Mouse (Mus musculus): Measurements from ENCODE around the gene Tha1. TPM values are rescaled to one million over a fixed set of nuclear protein-coding genes. Genes with fewer than 3 reads are reported as not detected.
A peak's percentile ranks its signal among the peaks of the same experiment; 100 is the strongest.

Tha1 gene
- polyA plus RNA-seq, 1 experiment: not detected

- 69% methylated on average over 6 of the region's 6 CpGs for WGBS
- Histone ChIP-seq H3K4me3 (ENCODE audit: insufficient read depth, low read depth, low read length) (no peak overlapping the region), H3K4me1 (ENCODE audit: control insufficient read depth, insufficient read depth, low read length) (peaks cover 19% of the 10 kb centered on the region), H3K27ac (ENCODE audit: insufficient read depth, low read depth, low read length) (no peak overlapping the region)
- TF ChIP-seq CTCF (IDR thresholded peaks at IDR 0.05; ENCODE audit: insufficient read depth, low read depth, low read length) (no peak), POLR2A (IDR thresholded peaks at IDR 0.05; ENCODE audit: insufficient read depth, low read depth, low read length) (no peak)
These were observed 2.4 kb upstream of the Tha1 start for GRCm38 (mm10) chr11:117875681-117876080.

DNA sequence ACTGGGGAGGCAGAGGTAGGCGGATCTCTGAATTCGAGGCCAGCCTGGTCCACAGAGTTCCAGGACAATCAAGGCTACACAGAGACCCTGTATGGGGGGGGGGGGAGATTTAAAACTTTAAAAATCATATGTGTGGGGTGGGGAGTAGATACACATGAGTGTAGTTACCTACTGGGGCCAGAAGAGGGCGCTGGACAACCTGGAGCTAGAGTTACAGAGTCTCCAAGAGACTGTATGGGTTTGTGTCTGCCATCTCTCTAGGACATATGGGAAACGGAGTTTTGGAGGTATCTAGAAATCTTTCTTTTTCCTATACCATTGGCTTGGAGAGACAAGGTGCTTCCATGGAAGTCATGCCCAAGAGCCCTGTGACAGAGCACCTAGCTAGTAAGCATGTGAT is 1.1 kb upstream of the Tha1 start:
- Histone ChIP-seq H3K4me3 (ENCODE audit: insufficient read depth, low read depth, low read length) (no peak overlapping the region), H3K4me1 (ENCODE audit: control insufficient read depth, insufficient read depth, low read length) (peaks cover 21% of the 10 kb centered on the region), H3K27ac (ENCODE audit: insufficient read depth, low read depth, low read length) (no peak overlapping the region)
- WGBS: 57% methylated on average over 4 of the region's 4 CpGs
- TF ChIP-seq POLR2A (IDR thresholded peaks at IDR 0.05; ENCODE audit: insufficient read depth, low read depth, low read length) (no peak), CTCF (IDR thresholded peaks at IDR 0.05; ENCODE audit: insufficient read depth, low read depth, low read length) (no peak)

- peaks cover 13% of the 10 kb centered on the region for H3K4me1 ChIP-seq (ENCODE audit: control insufficient read depth, insufficient read depth, low read length)
- TF ChIP-seq POLR2A (IDR thresholded peaks at IDR 0.05; ENCODE audit: insufficient read depth, low read depth, low read length): no peak
- no peak for TF ChIP-seq CTCF (IDR thresholded peaks at IDR 0.05; ENCODE audit: insufficient read depth, low read depth, low read length)
- 73% methylated on average over 12 of the region's 12 CpGs for WGBS
- no peak overlapping the region for H3K4me3 ChIP-seq (ENCODE audit: insufficient read depth, low read depth, low read length)
- H3K27ac ChIP-seq (ENCODE audit: insufficient read depth, low read depth, low read length): no peak overlapping the region
These were observed 1.2 kb downstream of the Tha1 start for GRCm38 (mm10) chr11:117871911-117872584.

GRCm38 (mm10) chr11:117871376-117871775 is 1.9 kb downstream of the Tha1 start:
- TF ChIP-seq CTCF (IDR thresholded peaks at IDR 0.05; ENCODE audit: insufficient read depth, low read depth, low read length) (no peak), POLR2A (IDR thresholded peaks at IDR 0.05; ENCODE audit: insufficient read depth, low read depth, low read length) (no peak)
- H3K27ac ChIP-seq (ENCODE audit: insufficient read depth, low read depth, low read length): no peak overlapping the region
- H3K4me1 ChIP-seq (ENCODE audit: control insufficient read depth, insufficient read depth, low read length): peaks cover 13% of the 10 kb centered on the region
- WGBS: 77% methylated on average over 5 of the region's 5 CpGs
- H3K4me3 ChIP-seq (ENCODE audit: insufficient read depth, low read depth, low read length): no peak overlapping the region

DNA sequence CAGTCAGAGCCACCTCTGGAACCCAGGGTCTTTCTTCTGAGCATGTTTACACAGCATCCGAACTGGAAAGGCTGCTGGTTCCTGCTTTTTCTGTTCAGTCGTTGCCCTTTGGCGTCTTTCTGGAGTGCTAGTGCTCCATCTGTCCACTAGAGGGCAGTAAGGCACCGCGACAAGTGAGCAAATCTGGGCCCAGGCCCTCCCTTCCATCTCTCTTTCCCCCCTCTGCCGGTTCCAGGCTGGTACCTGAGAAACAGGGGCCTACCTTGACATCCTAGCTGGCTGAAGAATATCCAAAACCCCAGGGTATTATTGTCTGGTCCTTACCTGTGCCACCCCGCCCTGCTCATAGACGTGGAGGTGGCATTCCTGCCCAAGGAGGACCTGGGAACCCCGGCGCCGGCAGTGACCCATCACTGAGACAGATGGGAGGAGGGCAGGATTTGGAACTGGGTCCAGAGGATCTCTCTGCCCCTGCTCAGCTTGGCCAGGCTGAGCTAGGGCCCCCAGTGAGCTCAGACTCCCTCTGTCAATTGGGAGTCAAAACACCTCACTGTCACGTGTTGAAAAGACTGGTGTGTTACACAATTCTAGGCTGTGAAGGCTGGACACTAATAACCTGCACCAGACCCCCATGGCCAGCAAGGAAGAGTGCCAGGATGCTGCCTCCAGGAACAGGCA is 2.5 kb downstream of the Tha1 start:
- H3K27ac ChIP-seq (ENCODE audit: insufficient read depth, low read depth, low read length): no peak overlapping the region

DNA sequence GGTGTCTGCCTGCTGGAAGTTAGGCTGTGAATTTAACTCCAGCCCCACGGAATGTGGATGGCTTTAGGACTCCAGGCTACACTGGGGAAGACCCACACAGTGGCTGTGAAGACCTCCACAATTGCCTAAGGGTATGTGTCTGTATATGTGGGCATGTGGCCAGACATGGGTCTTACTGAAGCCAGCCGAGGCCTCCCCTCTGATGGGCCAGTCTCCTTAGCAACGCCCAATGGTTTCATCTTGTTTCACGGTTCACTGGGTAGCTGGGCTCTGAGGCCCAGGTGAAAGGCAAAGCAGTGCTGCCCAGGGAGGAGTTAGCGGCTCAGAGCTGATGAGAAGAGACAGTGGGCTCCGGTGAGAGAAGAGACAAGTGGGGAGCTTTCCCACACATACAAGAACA is 7.3 kb downstream of the Tha1 start:
- H3K4me1 ChIP-seq (ENCODE audit: control insufficient read depth, insufficient read depth, low read length): peaks cover 5% of the 10 kb centered on the region; the same call in 1 of the 2 replicates
- H3K27ac ChIP-seq (ENCODE audit: insufficient read depth, low read depth, low read length): no peak overlapping the region
- H3K4me3 ChIP-seq (ENCODE audit: insufficient read depth, low read depth, low read length): no peak overlapping the region
- TF ChIP-seq CTCF (IDR thresholded peaks at IDR 0.05; ENCODE audit: insufficient read depth, low read depth, low read length): no peak
- TF ChIP-seq POLR2A (IDR thresholded peaks at IDR 0.05; ENCODE audit: insufficient read depth, low read depth, low read length): no peak
- 30% methylated on average over 6 of the region's 6 CpGs for WGBS

More for the DNA sequence above, 2.5 kb downstream of the Tha1 start:
- H3K4me3 ChIP-seq (ENCODE audit: insufficient read depth, low read depth, low read length): no peak overlapping the region
- H3K4me1 ChIP-seq (ENCODE audit: control insufficient read depth, insufficient read depth, low read length): peaks cover 13% of the 10 kb centered on the region
- TF ChIP-seq POLR2A (IDR thresholded peaks at IDR 0.05; ENCODE audit: insufficient read depth, low read depth, low read length) (no peak), CTCF (IDR thresholded peaks at IDR 0.05; ENCODE audit: insufficient read depth, low read depth, low read length) (peak; percentile 84)
- WGBS: 34% methylated on average over 12 of the region's 12 CpGs

DNA sequence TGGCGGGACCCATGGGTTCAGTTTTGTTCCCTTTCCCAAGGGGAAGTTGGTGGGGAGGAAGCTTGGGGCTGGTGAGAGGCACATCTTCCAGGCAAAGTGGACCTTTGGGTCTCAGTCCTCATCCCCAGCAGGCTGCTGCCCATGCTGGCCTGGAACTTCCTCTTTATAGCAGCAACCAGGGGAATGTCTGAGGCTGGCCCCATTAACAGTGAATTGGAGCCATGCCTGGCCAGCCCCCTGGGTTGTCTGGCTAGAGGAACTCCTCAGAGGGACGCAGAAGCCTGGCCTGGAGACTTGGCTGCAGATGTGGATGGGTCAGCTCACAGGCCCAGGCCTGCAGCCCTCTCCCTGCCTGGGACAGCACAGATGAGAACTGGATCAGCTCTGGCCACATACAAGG is 8.5 kb downstream of the Tha1 start:
- Histone ChIP-seq H3K4me1 (ENCODE audit: control insufficient read depth, insufficient read depth, low read length) (0 out of 2 replicates have a peak, but pooled peaks cover 4% of the 10 kb centered on the region), H3K27ac (ENCODE audit: insufficient read depth, low read depth, low read length) (no peak overlapping the region), H3K4me3 (ENCODE audit: insufficient read depth, low read depth, low read length) (no peak overlapping the region)
- 68% methylated on average over 2 of the region's 2 CpGs for WGBS
- TF ChIP-seq POLR2A (IDR thresholded peaks at IDR 0.05; ENCODE audit: insufficient read depth, low read depth, low read length) (no peak), CTCF (IDR thresholded peaks at IDR 0.05; ENCODE audit: insufficient read depth, low read depth, low read length) (no peak)

GRCm38 (mm10) chr11:117863174-117863856 is 10.0 kb downstream of the Tha1 start:
- Histone ChIP-seq H3K4me1 (ENCODE audit: control insufficient read depth, insufficient read depth, low read length) (0 out of 2 replicates have a peak, but pooled peaks cover 4% of the 10 kb centered on the region), H3K4me3 (ENCODE audit: insufficient read depth, low read depth, low read length) (no peak overlapping the region), H3K27ac (ENCODE audit: insufficient read depth, low read depth, low read length) (no peak overlapping the region)
- 46% methylated on average over 11 of the region's 11 CpGs for WGBS
- TF ChIP-seq POLR2A (IDR thresholded peaks at IDR 0.05; ENCODE audit: insufficient read depth, low read depth, low read length) (no peak), CTCF (IDR thresholded peaks at IDR 0.05; ENCODE audit: insufficient read depth, low read depth, low read length) (no peak)

DNA sequence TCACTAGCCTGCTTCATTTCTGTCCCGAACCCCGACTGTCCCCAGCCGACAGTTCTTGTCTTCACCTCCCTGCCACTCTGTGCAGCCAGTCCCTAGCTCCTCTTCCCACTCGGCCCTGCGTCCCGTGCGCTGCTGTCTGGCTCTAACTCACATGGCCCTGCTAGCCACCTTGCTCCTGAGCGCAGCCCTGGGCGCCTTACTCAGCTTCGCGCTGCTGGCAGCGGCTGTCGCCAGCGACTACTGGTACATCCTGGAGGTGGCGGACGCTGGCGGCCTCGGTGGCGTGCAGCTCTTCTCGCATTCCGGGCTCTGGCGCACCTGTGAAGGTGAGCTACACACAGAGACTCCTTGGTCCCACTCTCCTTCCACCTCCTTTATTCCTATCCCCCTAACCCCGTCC is 12.7 kb downstream of the Tha1 start, which contains the start of gene Tmem235:
TSS of gene Tmem235 (plus strand) at position 152 of the 400 bp plus-strand sequence.
- TF ChIP-seq POLR2A (IDR thresholded peaks at IDR 0.05; ENCODE audit: insufficient read depth, low read depth, low read length) (no peak), CTCF (IDR thresholded peaks at IDR 0.05; ENCODE audit: insufficient read depth, low read depth, low read length) (no peak)
- WGBS: 9% methylated on average over 23 of the region's 23 CpGs
- no peak within 1 kb of the TSS for H3K27ac ChIP-seq (ENCODE audit: insufficient read depth, low read depth, low read length)
- H3K4me1 ChIP-seq (ENCODE audit: control insufficient read depth, insufficient read depth, low read length): 0 out of 2 replicates have a peak, but pooled peaks cover 4% of the 10 kb centered on the region
- H3K4me3 ChIP-seq (ENCODE audit: insufficient read depth, low read depth, low read length): no peak within 1 kb of the TSS

Measured in olfactory bulb, adult 2 months (tissue).